Mouse (Mus musculus) lung, postnatal 0 days (tissue): ENCODE measurements at regions not wholly inside any gene's neighbourhood (a gene's known extent, or its start where the extent isn't known, plus 50 kb on each side); places are given as distances from the start of the nearest gene placed in this dataset.

ENCODE experiments used
- ATAC-seq: fragments of 200-750 bp; cut with Nextera tagmentation; 2 replicates; pipeline ENCODE4 v1.8.0; 2017; ENCODE audit warnings: moderate library complexity
- DNase-seq: peaks from one replicate; pipeline ENCODE4 v3.0.0-alpha.2; 2016; ENCODE audit warnings: low spot score
- H3K27ac ChIP-seq: fragments of 300-500 bp; sonication (generic); 2 replicates; pipeline ENCODE4 v1.5.1; 2014; ENCODE audit warnings: antibody characterized with exemption, mild to moderate bottlenecking, low read length, mixed read lengths
- H3K27me3 ChIP-seq: fragments of 300-500 bp; sonication (generic); replicated peaks from 2 replicates; pipeline ENCODE4 v1.6.1; 2014; ENCODE audit warnings: low read length, mixed read lengths; ENCODE audit not compliant: insufficient read depth
- H3K36me3 ChIP-seq: fragments of 300-500 bp; sonication (generic); 2 replicates; pipeline ENCODE4 v1.6.1; 2014; ENCODE audit warnings: low read length, mixed read lengths; ENCODE audit not compliant: insufficient read depth
- H3K4me1 ChIP-seq: fragments of 300-500 bp; sonication (generic); 2 replicates; pipeline ENCODE4 v1.6.1; 2014; ENCODE audit warnings: antibody characterized with exemption, low read depth, low read length, mixed read lengths; ENCODE audit not compliant: insufficient read depth
- H3K4me2 ChIP-seq: fragments of 300-500 bp; sonication (generic); replicated peaks from 2 replicates; pipeline ENCODE4 v1.6.1; 2014; ENCODE audit warnings: low read depth, mild to moderate bottlenecking, low read length, moderate library complexity, mixed read lengths
- H3K4me3 ChIP-seq: fragments of 300-500 bp; sonication (generic); 2 replicates; pipeline ENCODE4 v1.5.1; 2014; ENCODE audit warnings: low read depth, low read length
- H3K9ac ChIP-seq: fragments of 300-500 bp; sonication (generic); replicated peaks from 2 replicates; pipeline ENCODE4 v1.6.1; 2014; ENCODE audit warnings: low read depth, mild to moderate bottlenecking
- H3K9me3 ChIP-seq: fragments of 300-500 bp; sonication (generic); 2 replicates; pipeline ENCODE4 v1.6.1; 2016; ENCODE audit warnings: low read length, mixed read lengths
- CTCF ChIP-seq: IDR thresholded peaks from 2 replicates; pipeline ENCODE4 v1.5.1; 2016; ENCODE audit warnings: antibody characterized with exemption, mild to moderate bottlenecking
- EP300 ChIP-seq: IDR thresholded peaks from 2 replicates; pipeline ENCODE4 v1.6.1; 2016; ENCODE audit warnings: antibody characterized with exemption, mild to moderate bottlenecking, control low read depth
- WGBS: fragments of 180-500 bp; shearing (Covaris S2); extraction: QIAGEN DNeasy Blood & Tissue Kit; methylation state at CpG from one replicate; pipeline ENCODE4 v1.1.7; 2014; 5-methylcytosine and 5-hydroxymethylcytosine counted together

GRCm38 (mm10) chr14:28657216-28657615 is 152.7 kb downstream of the Wnt5a start:
- ATAC-seq (no peak), DNase-seq (no peak)
- TF ChIP-seq CTCF = no peak
- TF ChIP-seq EP300 = no peak
- H3K27ac ChIP-seq = no peak overlapping the region
- 90% methylated on average over 8 of the region's 8 CpGs for WGBS
- H3K27me3 ChIP-seq = no peaks in the 10 kb centered on the region
- H3K36me3 ChIP-seq = no peaks in the 10 kb centered on the region
- H3K9me3 ChIP-seq = no peaks in the 10 kb centered on the region
- H3K4me2 ChIP-seq = no peak overlapping the region
- no peak overlapping the region for H3K9ac ChIP-seq
- no peak overlapping the region for H3K4me3 ChIP-seq
- no peaks in the 10 kb centered on the region for H3K4me1 ChIP-seq

- Histone ChIP-seq H3K4me1 (no peaks in the 10 kb centered on the region), H3K27me3 (no peaks in the 10 kb centered on the region), H3K9ac (no peak overlapping the region), H3K9me3 (no peaks in the 10 kb centered on the region), H3K36me3 (no peaks in the 10 kb centered on the region), H3K4me2 (no peak overlapping the region), H3K27ac (no peak overlapping the region), H3K4me3 (no peak overlapping the region)
- 75% methylated on average over 5 of the region's 5 CpGs for WGBS
- ATAC-seq (no peak), DNase-seq (no peak)
- no peak for TF ChIP-seq CTCF
- no peak for TF ChIP-seq EP300
Observed at GRCm38 (mm10) chr14:28660872-28661588, 156.5 kb downstream of the Wnt5a start.

GRCm38 (mm10) chr14:28663316-28663715 is 158.8 kb downstream of the Wnt5a start:
- H3K27ac ChIP-seq = no peak overlapping the region
- H3K9ac ChIP-seq = no peak overlapping the region
- no peaks in the 10 kb centered on the region for H3K4me1 ChIP-seq
- H3K36me3 ChIP-seq = no peaks in the 10 kb centered on the region
- H3K9me3 ChIP-seq = no peaks in the 10 kb centered on the region
- no peak for DNase-seq
- 79% methylated on average over 1 of the region's 1 CpGs for WGBS
- H3K27me3 ChIP-seq = no peaks in the 10 kb centered on the region
- no peak for ATAC-seq
- no peak overlapping the region for H3K4me3 ChIP-seq
- H3K4me2 ChIP-seq = no peak overlapping the region
- TF ChIP-seq EP300 (no peak), CTCF (no peak)

GRCm38 (mm10) chr14:28664121-28664520 is 159.6 kb downstream of the Wnt5a start:
- Histone ChIP-seq H3K9me3 (no peaks in the 10 kb centered on the region), H3K4me2 (no peak overlapping the region), H3K36me3 (no peaks in the 10 kb centered on the region), H3K4me1 (no peaks in the 10 kb centered on the region), H3K27me3 (no peaks in the 10 kb centered on the region), H3K27ac (no peak overlapping the region), H3K4me3 (no peak overlapping the region), H3K9ac (no peak overlapping the region)
- DNase-seq (no peak), ATAC-seq (no peak)
- WGBS = 41% methylated on average over 7 of the region's 7 CpGs
- TF ChIP-seq EP300 (no peak), CTCF (no peak)

- Histone ChIP-seq H3K9me3 (no peaks in the 10 kb centered on the region), H3K4me3 (no peak overlapping the region), H3K4me2 (no peak overlapping the region), H3K36me3 (no peaks in the 10 kb centered on the region), H3K9ac (no peak overlapping the region), H3K27ac (no peak overlapping the region), H3K27me3 (no peaks in the 10 kb centered on the region), H3K4me1 (no peaks in the 10 kb centered on the region)
- TF ChIP-seq CTCF (no peak), EP300 (no peak)
- 22% methylated on average over 5 of the region's 5 CpGs for whole genome bisulfite sequencing
- peak; percentile 24 for DNase-seq
- peak; percentile 21; the same call in 1 of the 2 replicates for ATAC-seq
Observed at GRCm38 (mm10) chr14:28675476-28675875, 170.9 kb downstream of the Wnt5a start.

GRCm38 (mm10) chr14:28699780-28700179 is 195.2 kb downstream of the Wnt5a start:
- Histone ChIP-seq H3K9ac (no peak overlapping the region), H3K4me2 (no peak overlapping the region), H3K4me3 (no peak overlapping the region), H3K9me3 (no peaks in the 10 kb centered on the region), H3K27ac (no peak overlapping the region), H3K4me1 (no peaks in the 10 kb centered on the region), H3K36me3 (no peaks in the 10 kb centered on the region), H3K27me3 (no peaks in the 10 kb centered on the region)
- DNase-seq (peak; percentile 30), ATAC-seq (no peak)
- WGBS = 51% methylated on average over 2 of the region's 2 CpGs
- TF ChIP-seq EP300 (no peak), CTCF (no peak)
